Mouse (Mus musculus) right cerebral cortex, adult 2 months (tissue): ENCODE results near the gene Eef2.
A peak's percentile ranks its signal among the peaks of the same experiment; 100 is the strongest.

Source experiments
- DNase-seq, 2 experiments: peaks; one replicate each; pipeline ENCODE4 v3.0.0; 2021 to 2022; ENCODE audit warnings: low spot score in 2 of 2

Gene Eef2

DNA sequence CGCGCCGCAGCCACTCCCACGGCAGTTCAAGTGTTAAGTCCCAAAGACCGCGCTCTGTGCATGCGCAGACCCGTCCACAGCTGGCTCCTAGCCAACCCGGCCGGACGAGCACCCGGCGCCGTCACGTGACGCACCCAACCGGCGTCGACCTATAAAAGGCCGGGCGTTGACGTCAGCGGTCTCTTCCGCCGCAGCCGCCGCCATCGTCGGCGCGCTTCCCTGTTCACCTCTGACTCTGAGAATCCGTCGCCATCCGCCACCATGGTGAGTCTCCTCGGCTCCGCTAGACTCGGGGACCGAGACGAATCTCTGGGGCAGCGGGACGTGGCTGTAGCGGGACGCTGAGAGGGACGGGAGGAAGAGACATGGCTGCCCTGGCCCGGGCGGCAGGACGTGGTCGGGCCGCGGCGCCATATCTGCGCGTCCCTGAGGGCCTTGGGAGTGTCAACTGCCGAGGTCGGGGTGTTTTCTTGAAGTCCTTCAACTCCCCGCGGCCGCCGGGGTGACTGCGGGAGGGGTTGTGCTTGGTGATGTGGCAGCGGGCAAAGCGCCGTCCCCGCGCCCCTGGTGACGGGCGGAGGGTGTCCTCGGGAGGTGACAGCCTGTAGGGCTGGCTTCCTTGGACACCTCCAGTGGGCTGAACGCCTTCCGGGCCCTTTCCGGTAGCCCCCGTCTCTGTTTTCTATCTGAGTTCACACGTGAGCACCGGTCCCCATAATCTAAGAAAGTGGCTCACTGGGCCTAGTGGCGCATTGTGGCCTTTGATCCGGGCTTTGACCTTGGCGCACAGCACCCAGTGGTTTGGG lies at the start of gene Eef2:
Gene Eef2, plus strand, starts transcription at position 166 of the 806 bp plus-strand sequence.
- peak; percentile 98 to 99 for DNase-seq

GRCm38 (mm10) chr10:81134181-81134587 lies 42.2 kb upstream of the Eef2 start:
- no peak for DNase-seq

DNA sequence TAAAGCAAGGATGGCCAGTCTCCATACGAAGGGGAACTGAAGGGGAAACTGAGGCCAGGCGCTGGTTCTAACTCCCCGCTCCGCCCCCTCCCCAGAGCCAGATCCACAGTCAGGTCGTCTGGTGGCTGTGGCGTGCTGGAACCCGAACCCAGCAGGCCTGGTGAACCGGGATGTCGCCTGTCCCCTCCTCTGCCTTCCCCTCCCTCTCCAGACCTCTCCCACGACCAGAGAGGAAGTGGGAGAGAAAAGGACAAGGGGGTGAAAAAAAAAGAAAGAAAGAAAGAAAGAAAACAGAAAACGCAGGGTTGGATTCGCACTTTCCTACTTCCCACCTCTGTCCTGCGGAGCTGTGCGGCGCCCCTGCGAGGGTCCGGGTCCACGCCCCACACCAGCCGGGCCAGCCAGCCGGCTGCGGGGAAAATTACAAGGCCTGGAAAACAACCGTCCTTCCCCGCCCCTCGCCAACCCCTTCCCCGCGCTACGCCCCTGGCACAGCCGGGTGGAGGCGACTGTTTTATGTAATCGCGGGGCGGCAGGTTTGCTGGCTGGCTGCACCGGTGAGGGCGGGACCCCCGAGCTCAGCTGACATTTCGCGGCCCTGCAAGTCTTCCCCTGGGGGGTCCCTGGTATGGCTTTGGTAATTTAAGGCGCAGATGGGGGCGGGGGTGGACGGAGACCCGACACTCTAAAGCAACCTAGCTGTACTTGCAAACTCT lies 41.3 kb upstream of the Eef2 start, which contains the start of gene Zbtb7a:
Gene Zbtb7a, plus strand, starts transcription at position 255 of the 716 bp plus-strand sequence.
- peak; percentile 47 to 57 for DNase-seq

GRCm38 (mm10) chr10:81135831-81136705 lies 40.4 kb upstream of the Eef2 start:
- peak; percentile 60 to 69 for DNase-seq

DNA sequence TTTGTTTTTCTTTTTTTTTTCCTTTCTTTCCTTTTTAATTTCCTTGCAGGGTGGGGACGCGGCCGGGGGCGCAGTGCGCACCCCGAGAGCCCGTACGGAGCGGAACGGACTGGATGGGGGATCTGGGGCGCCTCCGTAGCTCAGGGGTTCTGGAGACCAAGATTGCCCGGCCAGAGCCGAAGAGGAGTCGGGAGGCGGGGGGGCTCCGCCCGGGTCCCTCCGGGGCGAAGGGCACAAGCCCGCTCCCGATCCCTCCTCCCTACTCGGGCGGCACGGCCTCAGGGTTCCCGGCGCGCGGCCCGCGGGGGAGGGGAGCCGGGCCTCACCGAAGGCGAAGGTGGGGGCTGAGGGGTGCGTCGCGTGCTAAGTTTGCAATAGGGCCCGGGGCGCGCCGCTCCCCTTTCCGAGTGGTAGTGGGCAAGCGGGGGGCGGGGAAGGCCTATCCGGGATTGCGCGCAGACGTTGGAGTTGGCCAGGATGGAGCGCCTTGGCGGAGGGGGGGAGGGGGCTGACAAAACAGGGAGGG lies 39.7 kb upstream of the Eef2 start:
- DNase-seq: peak; percentile 72 to 78

- peak; percentile 99 to 100 for DNase-seq
These were observed 38.9 kb upstream of the Eef2 start for GRCm38 (mm10) chr10:81137252-81138130.

DNA sequence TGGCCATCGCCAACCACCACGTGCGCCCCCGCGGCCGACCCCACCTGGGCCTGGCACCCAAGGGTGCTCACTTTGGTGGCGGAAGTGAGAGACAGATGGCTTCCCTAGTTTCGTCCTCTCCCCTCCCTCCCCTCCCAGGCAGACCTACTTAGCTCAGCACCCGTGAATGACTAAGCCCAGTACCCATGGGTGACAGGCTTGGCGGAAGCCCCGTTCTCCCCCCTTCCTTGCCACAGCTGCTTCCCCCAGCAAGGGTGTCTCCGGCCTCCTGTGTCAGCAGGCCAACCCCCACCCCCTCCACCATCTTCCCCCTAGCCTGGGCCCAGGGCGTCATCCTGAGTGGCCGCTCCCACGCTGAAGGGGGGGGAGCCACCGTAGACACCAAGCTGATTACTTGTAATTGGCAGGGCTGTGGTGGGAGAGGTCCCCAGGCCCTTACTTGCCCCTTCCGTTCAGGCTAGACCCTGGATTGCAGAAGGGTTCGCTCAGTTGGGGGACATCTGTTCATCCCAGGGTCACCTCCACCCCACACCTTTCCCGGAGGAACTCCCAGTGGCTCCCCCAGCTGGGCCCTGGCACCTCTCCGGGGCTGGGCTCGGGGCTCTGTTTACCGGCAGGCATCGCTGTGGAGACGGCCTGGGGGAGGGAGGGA lies 38.2 kb upstream of the Eef2 start:
- no peak for DNase-seq

- no peak for DNase-seq
These were observed 37.5 kb upstream of the Eef2 start for GRCm38 (mm10) chr10:81138821-81139528.

GRCm38 (mm10) chr10:81139529-81139846 lies 36.9 kb upstream of the Eef2 start:
- no peak for DNase-seq

GRCm38 (mm10) chr10:81140005-81140404 lies 36.4 kb upstream of the Eef2 start:
- DNase-seq: no peak

DNA sequence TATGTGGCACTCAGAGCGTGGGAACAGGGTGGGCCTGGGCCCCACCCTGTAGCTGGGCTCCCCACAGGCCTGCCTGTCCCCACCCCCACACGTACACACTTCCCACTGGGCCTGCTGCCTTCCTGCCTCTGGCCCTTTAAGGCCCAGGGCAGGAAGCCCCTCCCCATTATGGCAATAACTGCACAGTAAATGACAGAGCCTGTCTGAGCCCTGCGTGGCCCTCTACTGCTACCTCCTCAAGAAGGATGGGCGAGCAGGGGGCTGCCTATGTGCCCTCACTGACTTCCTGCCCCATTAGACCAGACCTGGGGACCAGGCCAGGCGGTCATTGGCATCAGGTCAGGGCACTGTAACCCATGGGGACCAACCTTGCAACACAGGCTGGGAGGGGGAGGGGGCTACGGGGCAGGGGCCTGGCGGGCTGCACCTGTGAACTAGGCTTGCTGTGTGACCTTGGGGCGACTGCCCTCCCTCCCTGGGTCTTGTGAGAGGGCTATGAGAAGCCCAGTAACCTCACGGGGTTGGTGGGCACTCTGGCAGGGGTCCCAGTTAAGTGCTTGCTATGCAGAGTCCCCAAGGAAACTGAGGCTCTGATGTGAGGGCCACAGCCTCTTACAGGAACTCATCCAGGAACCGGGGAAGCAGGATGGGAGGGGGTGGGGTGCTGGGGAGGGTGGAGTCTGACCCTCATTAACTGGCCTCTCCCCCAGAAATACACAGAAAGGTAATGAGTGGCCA lies 35.5 kb upstream of the Eef2 start:
- no peak for DNase-seq

DNA sequence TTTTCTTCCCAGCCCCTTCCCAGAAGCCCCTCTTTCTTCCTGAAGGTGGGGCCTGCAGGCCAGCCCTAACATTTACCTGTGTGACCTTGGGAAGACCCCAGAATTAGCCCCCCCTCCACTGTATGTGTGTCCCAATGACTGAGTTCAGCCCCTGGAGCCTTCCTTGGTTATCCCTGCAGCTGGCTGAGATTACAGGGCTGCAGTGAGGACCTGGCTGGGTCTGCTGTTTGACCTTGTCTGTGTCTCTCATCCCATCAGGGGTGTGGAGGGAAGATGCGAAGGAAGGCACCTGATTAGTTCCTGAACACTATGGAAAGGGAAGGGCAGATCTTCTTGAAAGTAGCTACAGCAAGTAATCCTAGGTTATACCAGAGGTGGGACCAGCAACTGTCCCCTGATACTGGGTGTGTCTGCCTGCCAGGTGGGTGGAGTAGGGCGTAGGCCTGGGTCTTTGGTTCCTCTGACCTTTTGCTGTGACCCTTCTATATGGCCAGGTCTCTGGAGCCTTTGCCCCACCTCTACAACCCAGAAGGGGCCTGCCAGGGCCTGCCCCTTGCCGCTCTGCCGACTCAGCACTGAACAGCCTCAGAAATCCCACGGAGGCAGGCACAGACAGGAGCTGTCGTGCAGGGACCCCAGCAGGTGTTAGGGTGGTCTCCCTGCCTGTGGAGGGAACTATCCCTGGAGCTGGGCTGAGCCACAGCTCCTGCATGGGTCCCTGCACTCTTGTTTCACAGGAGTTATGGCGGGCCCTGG lies 34.8 kb upstream of the Eef2 start:
- DNase-seq: no peak

GRCm38 (mm10) chr10:81142551-81142981 lies 33.9 kb upstream of the Eef2 start:
- DNase-seq: no peak

- no peak for DNase-seq
These were observed 33.2 kb upstream of the Eef2 start for GRCm38 (mm10) chr10:81143157-81143633.

DNA sequence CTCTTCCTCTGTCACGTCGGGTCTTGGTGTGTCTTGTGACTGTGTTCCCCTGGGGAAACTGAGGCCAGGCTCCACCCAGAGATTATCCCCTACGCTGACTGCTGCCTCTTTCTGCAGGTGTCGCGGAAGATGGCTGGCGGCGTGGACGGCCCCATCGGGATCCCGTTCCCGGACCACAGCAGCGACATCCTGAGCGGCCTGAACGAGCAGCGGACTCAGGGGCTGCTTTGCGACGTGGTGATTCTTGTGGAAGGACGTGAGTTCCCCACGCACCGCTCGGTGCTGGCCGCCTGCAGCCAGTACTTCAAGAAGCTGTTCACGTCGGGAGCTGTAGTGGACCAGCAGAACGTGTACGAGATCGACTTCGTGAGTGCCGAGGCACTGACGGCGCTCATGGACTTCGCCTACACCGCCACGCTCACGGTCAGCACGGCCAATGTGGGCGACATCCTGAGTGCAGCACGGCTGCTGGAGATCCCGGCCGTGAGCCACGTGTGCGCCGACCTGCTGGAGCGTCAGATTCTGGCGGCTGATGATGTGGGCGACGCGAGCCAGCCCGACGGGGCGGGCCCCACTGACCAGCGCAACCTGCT lies 32.5 kb upstream of the Eef2 start:
- DNase-seq: no peak

DNA sequence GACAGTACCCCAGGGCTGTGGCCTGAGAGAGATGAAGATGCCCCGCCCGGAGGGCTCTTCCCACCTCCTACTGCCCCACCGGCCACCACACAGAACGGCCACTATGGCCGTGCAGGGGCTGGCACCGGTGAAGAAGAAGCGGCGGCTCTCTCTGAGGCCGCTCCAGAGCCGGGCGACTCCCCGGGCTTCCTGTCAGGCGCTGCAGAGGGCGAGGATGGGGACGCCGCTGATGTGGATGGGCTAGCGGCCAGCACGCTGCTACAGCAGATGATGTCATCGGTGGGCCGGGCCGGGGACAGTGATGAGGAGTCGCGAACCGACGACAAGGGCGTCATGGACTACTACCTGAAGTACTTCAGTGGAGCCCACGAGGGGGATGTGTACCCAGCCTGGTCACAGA lies 31.8 kb upstream of the Eef2 start:
- no peak for DNase-seq

DNA sequence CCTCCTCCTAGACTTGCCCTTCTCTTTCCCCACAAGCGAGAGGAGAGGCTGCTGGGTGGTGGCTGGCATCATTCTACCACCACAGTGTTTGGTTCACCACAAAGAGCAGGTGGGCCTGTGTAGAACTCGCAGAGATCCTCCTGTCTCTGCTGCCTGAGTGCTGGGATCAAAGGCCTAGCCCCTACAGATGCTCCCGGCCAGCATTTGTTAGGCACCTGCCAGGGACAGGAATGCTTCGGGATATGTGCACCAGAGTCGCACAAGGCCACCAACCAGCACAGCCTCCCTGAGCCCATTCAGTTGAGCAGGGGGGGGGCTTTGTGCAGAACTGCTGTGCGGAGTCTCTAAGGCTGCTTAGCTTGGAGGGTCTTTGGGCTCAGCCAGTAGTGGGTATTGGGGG lies 31.1 kb upstream of the Eef2 start:
- no peak for DNase-seq

GRCm38 (mm10) chr10:81145778-81146177 lies 30.7 kb upstream of the Eef2 start:
- no peak for DNase-seq
